Mouse (Mus musculus) right cerebral cortex, adult 18-20 months (tissue): ENCODE measurements at regions not wholly inside any gene's neighbourhood (a gene's known extent, or its start where the extent isn't known, plus 50 kb on each side); places are given as distances from the start of the nearest gene placed in this dataset.
A peak's percentile ranks its signal among the peaks of the same experiment; 100 is the strongest.

Source experiments
- DNase-seq: peaks from one replicate; pipeline ENCODE4 v3.0.0; 2022; ENCODE audit warnings: mixed read lengths

GRCm38 (mm10) chr13:41694749-41695419, 89.2 kb downstream of the Tmem170b start:
- no peak for DNase-seq

DNA sequence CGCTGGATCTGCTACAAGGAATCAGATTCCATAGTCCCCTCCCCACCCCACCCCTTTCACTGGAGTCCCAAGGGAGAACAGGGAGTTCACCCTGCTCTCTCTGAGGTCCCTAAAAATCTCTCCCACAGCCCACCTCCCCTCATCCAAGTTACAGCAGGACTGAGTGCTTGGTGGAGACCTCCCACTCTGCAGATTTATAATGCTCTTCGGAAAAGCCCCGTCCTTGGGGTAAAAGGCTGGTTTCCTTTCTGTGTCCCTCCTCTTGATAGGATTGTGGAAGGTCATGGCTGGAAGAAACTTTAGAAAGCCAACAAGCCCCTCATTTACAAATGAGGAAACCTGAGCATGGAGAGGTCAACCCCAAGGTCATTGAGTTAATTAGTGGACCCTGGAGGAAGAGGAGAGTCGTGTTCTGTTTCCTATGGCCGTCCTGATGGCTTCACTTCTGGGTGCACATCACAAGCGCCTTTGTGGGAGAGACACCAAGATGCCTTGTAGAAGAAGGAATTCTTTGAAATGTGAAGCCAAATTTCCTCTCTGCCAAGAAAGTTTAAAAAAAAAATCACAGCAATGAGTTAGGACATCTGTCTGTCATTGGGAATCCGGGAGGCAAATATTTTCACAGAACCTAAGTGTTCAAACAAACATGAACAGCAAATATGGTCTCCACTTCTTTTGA, 91.2 kb downstream of the Tmem170b start:
- DNase-seq = no peak

- no peak for DNase-seq
These were observed 95.6 kb downstream of the Tmem170b start for GRCm38 (mm10) chr13:41701345-41701744.

GRCm38 (mm10) chr13:41701829-41702231, 96.1 kb downstream of the Tmem170b start:
- DNase-seq = no peak

- DNase-seq = no peak
These were observed 97.5 kb downstream of the Tmem170b start for GRCm38 (mm10) chr13:41703196-41703595.

DNA sequence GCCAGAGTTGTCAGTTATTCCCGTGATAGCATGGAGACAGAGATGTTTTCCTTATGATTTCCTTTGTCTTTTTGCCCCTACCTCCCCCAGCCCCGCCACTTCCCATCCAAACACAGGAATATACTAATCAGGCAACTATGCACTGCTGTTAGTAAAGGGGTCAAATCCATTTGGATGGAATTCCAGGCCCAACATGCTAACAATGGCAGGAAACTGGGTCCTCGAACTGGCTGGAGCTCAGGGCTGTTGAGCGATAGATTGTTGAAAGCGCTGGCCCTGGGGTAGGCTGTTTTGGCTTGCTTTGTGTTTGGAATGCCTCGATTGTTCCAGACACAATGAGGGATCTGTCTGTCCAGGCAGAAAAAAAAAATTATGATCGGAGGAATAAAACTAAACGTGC, 97.9 kb downstream of the Tmem170b start:
- no peak for DNase-seq

DNA sequence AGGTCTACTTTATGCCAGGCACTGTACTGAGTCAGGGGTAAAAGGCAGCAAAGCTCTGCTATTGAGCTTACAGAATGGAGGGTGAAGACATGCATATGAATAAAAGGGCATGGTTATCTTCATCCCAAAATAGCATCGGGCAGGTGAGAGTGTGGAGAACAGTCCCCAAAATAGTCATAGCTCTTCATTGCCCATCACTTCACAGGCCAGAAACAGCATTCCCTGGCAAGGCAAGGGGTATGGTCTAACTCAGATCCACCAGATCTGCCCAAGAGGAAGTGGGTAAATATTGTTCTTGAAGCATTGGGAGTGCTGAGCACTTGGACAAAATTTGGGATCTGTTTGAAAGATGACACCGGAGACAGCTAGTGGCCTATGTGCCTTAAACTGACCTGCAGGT, 99.1 kb downstream of the Tmem170b start:
- no peak for DNase-seq

- DNase-seq = no peak
These were observed 99.9 kb downstream of the Tmem170b start for GRCm38 (mm10) chr13:41705636-41706035.

GRCm38 (mm10) chr13:41707811-41708210, 102.1 kb downstream of the Tmem170b start:
- DNase-seq = no peak

DNA sequence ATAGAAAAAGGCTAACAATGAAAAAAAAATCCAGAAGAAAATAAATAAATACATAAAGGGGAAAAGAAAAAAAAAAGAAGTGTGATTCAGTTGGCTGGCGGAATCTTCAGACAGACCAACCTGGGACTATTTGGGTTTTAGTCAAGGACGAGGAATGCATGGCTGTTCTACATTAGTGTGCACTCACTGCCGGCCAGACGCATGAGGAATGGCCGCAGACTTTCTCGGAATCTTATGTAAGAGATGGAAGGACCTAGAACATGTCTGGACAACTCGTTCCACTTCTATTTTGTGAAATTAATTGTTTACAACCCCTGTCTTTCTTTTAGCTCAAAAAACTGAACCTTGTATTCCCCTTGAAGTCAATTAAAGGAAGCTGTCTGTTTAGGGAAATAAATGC, 103.4 kb downstream of the Tmem170b start:
- DNase-seq = no peak

DNA sequence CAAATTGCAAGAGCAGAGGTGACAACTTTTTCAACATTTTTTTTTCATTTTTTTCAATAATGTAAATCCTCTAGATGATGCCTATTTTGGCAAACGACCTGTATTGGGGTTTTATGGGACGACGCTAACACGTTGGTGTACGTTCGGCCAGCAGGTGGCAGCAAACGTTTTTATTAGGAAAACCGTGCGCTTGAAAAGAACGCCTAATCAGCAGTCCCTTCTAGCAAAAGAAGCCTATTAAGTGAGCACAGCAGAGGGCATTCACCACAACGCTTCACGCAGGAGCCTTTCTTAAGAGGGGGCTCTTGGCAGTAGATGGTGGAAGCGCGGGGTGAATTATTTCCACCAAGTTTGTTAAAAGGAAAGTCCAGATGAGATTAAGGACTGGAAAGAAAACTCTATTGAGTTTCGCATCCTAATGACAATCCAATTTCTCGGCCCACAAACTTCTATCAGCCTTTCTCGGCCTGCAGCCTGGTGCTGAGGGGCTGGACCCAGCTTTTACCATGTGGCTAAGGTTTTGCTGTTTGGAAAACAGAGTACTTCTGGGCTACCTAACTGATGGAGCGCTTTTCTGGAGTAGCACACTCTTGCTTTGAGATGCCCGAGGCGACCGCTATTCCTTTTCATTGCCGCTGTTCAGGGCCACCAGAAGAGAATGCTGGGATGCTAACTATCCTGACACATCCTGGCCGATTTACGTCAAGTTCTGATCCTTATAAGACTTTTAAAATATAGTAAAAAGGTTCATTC, 103.9 kb downstream of the Tmem170b start:
- DNase-seq = peak; percentile 89

DNA sequence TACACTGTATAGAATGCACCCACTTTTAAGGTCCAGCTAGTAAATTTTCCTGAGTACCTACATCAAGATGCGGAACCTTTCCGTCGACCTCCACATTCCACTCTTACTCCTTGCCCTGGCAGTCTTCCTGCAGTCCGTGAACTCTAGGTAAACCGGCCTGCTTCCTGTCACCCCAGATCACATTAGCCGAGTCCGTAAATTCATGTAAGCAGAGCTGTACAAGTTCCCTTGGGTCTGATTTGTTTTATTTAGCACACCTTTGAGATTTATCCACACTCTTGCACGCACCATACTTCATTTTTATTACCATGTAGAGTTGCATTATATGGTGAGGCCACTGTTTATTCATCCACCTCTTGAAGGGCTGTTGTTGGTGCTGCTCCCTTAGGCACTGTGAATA, 106.9 kb downstream of the Tmem170b start:
- DNase-seq = no peak
